Mouse (Mus musculus): ENCODE measurements at regions not wholly inside any gene's neighbourhood (a gene's known extent, or its start where the extent isn't known, plus 50 kb on each side); places are given as distances from the start of the nearest gene placed in this dataset.

DNA sequence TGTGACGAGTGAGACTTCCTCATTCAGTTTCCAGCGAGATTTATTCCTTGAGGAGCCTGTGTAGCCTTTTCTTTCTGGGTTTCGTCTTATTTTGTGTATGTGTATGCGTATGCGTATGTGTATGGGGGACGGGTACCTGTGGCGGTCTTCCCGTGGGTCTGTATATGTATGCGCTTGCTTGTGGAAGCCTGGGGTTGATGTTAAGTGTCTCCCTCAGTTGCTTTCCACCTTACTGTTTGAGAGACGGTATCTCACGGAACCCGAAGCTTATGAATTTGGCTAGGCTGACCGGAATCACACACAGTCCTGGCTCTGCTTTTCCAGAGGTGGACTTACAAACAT, 87.1 kb downstream of the Ankrd50 start:
- no peak for DNase-seq

DNA sequence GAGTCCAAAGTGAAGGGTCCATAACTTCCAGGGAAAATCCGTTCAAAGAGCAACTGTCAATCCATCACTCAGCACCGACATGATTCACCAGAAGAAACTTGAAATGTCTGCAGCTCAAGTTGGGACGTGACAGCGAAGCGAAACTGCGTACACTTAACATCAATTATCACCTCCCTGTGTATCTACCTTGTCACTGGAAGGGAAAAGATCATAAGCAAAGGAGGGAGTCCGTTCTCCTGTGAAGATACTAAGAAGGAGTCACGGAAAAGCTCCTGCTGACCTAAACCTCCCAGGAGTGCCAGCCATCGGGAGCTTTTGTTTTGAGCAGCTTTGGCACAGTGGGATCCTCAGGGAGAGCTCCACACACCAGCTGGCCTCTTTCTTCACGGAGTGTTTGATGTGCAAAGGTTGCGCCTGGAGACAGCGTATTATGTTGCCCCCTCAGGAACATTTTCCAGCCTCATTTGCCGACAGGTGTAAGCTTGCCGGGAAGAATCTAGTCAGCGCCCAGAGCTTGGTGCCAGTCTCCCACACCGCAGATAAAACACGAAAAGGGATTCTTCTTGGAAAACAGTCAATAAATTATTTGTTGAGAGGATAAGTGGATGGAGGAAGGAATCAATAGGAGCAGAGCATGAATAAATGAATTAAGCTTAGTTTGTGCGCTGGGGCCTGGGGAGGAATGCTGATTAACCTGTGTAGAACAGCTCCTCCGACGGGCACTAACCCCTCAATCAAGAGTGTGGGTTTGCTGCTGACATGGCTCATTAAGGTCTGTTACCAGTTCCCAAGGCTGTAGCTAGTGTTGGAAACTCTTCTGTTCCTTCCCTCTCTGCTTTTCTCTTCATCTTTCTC, 87.7 kb downstream of the Ankrd50 start:
- no peak for DNase-seq

DNA sequence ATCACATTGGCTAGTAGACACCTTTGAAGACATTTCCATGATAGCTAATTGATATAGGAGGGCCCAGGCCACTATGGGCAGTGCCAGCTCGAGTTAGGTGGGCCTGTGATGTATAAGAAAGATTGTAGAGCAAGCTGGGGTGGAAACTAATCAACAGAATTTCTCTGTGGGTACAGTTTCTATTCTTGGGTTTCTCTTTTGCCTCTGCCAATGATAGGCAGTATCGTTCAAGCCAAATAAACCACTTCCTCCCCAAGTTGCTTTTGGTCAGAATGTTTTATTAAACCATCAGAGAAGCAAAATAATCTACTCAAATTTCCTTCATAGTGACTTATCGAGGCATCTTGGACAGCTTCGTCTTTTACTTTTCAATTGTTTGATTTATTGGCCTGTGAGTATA, 90.3 kb downstream of the Ankrd50 start:
- DNase-seq, result no peak

DNA sequence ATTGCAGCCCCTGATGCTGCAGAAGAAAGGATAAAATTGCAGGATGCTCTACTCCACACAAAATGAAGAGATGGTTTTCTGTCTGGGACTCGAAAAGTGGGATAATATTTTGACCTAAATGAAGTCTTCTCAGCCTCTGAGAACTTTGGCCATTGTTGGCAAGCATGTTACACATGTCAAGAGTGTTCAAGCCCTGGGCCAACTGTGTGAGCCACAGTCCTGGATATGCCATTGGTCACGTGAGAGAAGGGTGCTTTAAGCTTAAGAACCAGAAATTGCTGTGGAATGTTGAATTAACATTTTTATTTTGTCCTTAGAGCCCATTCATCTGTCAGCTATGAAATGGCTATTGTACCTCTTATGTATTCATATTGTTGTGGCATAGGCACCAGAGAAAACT, 95.0 kb downstream of the Ankrd50 start:
- no peak for DNase-seq

DNA sequence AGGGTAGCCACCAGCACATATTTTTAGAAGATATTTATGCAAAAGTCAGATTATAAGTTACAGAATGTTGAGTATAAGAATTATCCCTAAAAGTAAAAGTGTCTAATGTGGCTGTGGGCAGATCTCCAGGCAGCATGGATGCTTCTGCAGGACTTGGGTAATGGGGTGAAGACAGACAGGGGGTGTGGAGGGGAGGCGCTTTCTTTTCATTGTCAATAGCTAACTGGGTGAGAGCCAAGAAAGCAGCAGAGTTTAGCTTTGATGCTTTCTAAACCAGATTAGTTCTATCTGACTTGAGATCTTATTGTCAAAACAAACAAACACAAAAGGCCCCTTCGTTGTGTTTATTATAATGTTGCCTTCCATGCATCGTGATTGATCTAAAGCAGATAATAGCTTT, 95.7 kb downstream of the Ankrd50 start:
- DNase-seq, result no peak

DNA sequence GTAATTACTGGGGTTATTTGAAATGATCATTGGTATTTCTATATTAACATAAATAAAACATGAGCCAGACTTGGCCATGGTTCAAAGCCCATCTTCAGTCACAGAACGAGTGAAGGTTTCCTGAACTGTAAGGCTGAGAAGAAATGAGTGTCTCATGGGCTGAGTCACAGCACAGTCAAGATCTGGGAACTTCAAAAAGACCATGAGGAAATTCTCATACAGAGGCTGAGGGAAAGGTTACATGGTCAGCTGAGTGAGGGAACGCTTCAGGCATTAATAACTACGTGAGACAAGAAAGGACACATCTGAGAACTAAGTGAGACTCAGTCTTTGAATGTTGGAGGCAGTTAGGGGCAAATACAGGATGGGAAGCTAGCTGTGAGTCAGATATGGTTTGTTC, 101.9 kb downstream of the Ankrd50 start:
- DNase-seq, result no peak

DNA sequence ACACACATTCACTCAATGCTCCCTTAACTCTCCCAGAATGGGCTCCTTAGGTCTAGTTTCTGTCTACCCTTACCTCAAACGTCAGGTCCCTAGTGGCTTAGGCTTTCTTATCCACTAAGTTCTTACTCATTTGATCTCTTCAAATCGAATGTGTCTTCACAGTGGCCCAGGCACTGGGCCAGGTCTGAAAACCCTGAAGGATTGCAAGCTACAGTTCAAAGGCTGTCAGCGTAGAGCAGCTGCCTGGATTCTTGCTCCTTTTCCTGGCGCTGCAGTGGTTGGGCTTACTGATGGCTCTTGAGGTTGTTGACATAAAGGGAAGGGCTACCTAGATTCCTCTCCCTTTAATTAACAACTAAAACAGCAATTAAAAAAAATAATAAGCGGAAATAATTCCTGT, 103.0 kb downstream of the Ankrd50 start:
- no peak for DNase-seq

DNA sequence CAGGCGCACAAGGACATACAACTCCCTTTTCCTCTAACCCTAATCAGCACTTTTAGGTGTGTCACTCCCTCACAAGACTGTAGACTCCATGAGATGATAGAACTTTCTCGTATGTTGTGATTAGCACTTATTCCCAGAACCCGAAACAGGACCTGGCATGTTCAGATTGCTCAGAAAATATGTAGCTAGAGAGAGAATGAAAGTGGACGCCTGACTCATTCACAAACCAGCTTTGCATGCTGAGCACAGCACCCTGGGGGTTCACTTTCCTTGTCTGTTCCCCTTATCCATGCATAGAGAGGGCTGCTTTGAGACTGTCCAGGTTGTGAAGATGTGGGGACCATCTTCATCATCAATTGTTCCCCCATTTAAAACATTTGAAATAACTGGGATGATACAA, 111.0 kb downstream of the Ankrd50 start:
- no peak for DNase-seq

DNA sequence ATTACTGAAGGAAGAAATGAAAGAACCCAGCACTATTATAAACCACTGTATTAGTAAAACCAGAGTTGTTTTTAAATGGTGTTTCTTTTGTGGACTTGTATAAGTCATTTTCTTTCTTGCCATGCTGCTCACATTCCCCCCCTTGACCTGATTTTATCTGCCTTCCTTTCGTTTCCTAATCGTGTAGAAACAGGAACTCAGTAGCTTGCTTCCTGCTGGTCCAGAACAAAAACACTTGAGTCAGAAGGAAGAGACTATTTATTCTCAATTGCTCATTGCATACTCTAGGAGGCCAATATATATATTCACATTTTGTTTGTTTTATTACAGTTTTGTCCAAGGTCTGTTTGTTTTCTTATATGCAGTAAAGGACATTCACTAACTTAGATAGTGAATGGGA, 112.9 kb downstream of the Ankrd50 start:
- no peak for DNase-seq

DNA sequence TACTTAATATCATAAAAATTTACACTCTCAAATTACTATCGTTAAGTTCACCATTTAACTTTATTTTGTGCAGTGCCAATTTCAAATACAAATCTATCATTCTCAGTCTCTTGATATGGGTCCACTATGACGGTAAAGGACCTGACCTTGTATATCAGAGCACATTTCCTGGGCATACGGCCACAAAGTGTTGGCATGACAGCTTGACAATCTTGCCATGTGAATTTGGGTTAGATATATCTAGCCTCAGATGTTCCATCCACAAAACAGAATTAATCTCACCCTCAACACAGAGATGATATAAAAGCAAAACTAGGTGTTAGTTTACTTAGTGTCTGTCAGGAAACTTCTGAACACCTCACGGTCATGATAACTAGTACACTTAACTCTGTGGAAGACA, 120.8 kb downstream of the Ankrd50 start:
- DNase-seq, result no peak

DNA sequence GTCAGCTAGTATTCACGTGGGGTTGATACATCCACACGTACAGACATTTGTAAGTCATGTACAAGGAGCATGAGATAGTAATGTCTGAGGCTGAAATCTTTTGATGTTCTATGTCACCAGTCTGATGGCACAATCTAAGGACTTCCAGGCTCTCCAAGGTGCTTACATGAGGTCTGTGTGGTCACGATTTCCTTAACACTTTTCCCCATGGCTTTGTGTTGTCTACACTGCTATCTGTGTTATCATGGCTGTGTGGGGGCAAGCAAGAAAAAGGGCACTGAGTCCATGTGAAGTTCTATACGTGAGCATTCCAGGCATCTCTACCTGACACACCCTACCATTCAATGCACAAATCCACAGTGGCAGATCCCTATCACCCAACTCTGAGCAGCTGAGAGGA, 123.2 kb downstream of the Ankrd50 start:
- no peak for DNase-seq

DNA sequence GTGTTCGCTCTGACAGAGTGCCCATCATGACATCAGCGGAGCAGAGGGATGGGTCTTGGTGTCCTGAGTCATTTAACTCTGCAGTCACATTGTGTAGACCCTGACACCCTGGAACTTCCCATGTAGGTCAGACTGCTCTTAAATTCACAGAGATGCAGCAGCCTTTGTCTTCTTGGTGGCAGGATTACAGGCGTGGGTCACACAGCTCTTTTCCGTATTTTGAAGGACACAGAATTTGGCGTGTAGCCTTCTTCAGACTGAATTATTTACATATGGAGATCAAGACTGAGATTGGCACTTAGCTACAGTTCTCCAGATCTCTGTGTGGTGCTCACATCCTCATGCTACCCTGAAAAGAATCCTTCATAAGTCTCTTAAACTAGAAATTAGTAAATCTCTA, 123.7 kb downstream of the Ankrd50 start:
- no peak for DNase-seq

DNA sequence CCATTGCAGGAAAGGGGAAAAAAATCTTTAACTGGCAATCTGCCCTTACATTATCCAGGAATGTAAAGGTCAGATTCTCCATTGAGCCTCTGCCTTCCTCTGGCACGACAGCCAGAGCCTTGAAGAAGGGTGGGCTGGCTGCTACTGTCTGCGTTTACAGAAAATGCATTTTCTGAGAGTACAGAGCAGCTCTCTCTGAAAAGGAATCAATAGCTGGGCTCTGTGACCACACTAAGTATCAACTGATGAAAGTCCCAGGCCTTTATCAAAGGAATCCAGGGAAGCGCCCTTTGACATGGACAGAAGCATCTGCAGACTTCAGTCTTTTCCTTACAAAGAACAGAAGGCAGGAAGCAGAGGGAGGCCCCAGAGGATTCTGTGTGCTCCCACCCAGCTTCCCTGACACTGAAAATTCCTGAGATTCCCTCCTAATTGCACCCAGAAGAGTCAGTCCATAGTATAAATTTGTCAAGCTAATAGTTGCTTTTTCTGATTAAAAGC, 124.2 kb downstream of the Ankrd50 start:
- no peak for DNase-seq

DNA sequence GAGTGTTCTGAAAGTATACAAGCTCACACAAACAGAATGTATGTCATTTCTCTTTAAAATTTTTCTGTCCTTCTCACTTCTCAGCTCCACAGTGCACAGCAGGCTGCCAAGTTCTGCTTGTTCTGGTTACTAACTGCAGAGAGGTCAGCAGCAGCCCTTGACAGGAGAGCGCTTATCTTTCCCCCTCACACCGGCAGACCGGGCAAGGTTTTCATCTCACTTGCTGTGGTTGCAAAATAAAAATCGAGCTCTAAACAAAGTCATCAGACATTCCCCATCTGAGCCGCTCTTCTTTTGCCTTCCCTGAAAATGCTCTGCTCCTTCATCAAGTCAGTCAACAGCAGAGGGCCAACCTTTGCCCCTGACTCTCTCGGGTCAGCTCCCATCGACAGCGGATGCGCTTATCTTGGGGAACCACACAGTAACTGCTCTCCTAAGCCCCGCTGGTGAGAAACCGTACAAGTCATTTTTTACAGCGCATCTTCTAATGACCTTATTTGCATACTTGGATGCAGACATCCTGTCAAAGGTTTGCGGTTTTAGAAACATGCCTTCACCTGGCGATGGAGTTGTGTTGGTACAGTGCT, 126.6 kb downstream of the Ankrd50 start:
- DNase-seq, result no peak

DNA sequence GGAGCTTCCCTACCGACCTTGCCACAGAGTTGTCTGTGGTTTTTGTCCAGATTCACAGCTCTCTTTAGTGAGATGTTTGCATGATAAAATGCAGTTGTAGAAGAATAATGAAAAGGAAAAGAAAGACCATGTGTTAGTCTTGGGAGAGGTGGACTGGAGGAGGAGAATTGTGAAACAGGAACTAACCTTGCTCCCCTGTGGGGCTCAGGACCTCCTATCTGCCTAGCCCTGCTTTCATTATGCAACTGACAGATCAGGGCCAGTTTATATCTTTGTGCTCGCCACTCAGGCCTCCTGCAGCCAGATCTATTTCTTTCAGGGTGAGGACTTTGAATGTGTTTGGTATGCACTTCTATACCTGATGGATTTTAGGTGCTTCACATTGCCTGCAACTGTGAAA, 140.4 kb downstream of the Ankrd50 start:
- no peak for DNase-seq

DNA sequence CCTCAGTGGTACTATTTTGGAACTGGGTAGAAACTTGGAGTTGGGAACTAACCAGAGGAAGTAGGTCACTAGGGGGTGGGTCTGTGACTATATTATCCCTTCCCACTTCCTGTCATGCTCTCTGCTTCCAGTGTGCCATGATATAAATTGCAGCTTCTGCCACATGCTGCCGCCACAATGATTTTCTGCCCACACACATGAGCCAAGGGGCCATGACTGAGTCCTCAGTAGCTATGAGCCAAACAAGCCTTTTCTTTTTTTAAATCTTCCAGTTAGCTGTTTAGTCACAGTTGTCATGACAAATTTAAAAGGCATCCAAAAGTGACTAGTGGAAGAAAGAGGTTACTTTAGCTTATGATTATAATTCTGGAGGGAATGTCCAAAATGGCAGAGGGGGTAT, 143.0 kb downstream of the Ankrd50 start:
- DNase-seq, result no peak

DNA sequence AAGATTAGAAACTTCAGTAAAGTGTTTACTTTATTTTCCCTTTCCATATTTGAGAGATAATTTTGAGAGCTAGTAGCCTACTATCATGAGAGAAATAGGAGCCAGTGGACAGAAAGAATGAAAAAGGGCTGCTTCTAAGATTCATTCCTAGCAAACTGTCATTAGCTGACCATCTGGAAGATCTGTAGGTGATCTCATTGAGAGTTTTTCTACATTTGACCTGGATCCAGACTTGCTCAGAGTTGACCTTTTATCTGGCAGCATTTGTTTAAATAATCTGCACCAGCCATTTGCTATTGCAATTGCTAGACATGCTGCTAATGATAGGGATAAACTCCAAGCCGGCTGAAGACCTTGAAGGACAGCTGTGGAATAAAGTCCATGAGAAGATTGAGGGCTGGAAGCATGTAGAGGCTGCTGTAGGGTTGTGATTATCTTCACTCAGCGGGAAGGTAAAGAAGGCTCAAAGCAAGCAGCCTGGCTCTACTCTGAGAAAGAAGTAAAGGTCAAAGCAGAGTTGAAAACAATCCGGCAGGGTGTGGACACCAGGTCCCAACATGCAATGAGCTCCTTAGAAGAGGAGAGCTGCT, 151.2 kb downstream of the Ankrd50 start:
- DNase-seq, result no peak

DNA sequence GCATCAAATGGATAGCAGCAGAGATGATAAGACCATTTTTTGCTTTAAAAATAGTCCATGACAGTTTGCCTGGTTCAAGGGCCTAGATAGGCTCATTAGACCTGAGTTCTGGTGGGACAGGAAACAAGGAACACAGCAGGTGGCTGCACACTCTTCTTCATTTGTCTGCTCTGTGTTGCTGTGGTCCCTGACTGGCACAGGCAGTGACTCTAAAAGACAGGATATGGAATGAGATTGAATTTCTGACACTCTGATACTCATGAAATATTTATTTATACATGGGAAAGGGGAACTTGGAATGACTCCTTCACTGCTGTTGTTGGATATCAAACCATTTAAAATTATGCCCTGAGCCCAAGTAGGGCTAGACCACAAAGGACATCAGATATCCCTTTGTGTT, 153.5 kb downstream of the Ankrd50 start:
- DNase-seq, result no peak

DNA sequence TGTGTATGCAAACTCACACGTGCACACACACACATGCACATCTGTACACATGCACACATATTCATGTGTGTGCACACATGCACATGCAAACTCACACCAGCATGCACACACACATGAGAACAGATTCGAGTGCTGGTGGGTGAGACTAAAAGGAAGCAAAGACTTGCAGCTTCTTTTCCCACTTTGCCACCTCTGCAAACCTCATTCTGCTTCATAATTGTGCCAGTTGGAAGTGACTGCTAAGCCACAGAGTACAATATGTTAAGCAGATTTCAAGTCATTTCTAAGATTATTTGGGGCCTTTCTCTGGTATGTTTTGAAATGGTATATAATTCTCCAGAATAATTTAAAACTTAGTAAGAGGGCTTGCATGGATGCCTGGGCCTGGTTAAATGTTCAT, 157.4 kb downstream of the Ankrd50 start:
- no peak for DNase-seq

DNA sequence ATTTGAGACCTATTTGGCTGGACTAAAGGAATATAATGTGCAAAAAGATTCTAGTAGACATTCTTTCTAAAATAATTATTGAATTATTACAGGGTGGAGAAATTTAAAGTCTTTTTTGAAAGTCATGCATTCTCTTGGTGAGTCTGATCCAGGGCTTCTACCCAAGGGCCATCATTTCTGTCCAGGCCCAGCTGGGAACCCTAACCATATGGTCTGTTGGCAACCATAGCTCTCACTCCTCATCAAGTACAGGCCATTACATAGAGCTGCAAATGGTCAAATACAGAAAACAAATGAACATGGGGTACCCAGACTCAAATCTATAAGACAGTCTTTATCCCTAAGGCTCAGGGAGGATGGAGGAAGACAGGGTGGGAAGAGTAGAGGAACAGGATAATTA, 158.4 kb downstream of the Ankrd50 start:
- no peak for DNase-seq

DNA sequence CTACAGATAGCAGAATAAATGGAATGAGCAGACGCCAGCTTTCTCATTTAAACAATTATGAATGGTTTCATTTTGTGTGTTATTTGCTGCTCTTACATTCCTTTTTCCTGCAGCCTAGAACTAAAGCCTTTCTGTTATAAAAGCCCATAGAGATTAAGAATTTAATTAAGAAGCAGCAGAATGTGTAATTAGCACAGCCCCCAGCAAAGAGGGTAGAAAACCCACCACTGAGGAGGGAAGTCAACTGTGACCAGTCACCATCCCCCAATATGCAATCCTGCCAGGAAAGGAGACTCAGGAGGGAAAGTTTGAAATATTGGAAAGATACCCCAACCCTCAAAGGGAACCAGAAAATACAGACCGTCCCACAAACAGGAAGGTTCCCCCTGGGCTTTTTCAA, 160.0 kb downstream of the Ankrd50 start:
- no peak for DNase-seq

DNA sequence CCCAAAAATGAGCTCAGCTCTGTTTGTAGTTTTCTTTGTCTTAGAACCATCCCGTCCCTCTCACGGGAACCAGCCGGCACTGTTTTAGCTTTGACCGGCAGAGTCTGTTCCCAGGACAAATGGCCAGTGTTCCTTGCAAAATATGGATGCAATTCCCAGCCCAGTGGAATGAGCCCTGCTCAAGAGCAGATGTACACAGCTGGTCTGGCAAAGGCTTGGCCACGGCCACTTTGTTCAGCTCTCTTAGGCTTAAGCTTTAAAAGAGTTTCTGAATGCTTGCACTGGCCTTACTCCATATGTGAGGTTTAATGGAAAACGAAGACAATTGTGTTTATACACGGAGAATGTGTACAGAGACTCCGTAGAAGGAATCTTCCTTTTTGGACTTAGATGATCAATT, 162.2 kb downstream of the Ankrd50 start:
- DNase-seq, result no peak

DNA sequence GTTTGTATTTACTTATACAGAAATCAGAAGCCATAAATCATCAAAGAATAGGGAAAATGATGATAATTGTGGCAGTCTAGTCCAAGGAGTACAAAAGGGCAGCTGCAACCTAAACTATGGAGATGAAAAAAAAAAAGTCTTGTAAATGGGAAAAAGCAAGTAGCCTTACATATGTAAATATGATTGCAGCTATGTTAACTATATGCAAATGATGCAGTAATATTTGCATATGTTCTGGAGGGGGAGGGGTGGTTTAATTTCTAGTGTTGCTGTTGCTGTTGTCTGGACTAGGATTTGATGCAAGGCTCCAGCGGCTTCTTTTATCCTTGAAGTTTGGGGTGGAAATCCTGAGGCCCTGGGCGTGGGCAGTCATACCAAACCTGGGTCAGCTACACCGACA, 163.0 kb downstream of the Ankrd50 start:
- DNase-seq, result no peak

DNA sequence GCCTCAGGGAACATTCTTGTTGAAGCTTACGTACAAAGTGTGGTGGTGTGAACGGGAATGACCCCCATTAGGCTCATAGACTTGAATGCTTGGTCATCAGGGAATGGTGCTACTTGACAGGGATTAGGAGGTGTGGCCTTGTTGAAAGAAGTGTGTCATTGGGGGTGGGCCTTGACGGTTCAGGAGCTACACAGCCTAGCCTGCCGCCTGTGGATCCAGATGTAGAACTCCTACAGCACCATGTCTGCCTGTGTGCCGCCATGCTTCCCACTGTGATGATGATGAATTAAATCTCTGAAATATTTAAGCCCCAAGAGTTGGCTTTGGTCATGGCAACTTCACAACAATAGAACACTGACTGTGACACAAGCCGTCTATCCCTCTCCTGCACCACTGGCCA, 163.6 kb downstream of the Ankrd50 start:
- DNase-seq, result no peak

DNA sequence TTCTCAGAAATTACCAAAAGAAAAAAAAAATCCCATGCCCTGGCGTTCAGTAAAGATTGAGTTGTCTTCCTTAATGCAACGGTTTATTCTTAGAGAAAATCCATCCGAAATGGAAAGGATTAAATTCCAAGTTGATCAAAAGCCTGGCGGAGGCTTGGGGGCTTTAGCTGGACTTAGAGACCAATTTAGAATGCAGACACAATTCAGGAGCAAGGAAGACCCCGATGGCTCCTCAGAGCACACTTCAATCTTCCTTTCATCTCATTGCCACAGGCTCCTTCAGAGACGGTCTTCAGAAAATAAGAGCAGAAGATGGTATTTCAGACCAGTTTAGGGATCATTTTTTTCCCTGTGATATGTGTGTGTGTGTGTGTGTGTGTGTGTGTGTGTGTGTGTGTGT, 171.8 kb downstream of the Ankrd50 start:
- no peak for DNase-seq
